Mouse (Mus musculus) spleen, adult 2 months (tissue): Measurements from ENCODE around the gene Ift43.

ENCODE experiments used
- CTCF ChIP-seq: fragments of 200-500 bp; IDR thresholded peaks from 2 replicates; pipeline ENCODE4 v1.5.1; 2011; ENCODE audit warnings: mild to moderate bottlenecking, inconsistent platforms; ENCODE audit not compliant: insufficient read depth, insufficient read length, insufficient replicate concordance; ENCODE audit errors: extremely low read depth
- POLR2A ChIP-seq: fragments of 200-500 bp; IDR thresholded peaks from 2 replicates; pipeline ENCODE4 v1.6.1; 2011; ENCODE audit warnings: low read depth, low read length, inconsistent platforms

DNA sequence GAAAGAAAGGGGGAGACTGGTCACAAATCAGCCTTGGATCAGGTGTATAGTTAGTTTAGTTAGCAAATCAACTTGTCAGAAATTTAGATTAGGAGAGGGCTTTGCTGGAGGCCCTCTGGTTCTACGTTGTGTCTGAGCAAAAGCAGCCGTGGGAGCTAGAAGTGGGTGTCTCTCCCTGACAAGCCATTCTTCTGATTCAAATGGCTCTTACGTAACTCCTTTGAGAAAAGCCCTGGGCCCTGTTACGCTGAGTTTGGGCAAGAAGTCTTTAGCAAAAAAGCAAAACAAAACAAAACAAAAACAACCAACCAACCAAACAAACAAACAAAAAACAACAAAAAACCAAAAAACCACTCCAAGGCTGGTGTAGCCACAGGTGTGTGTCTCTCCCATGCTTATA, 8.4 kb downstream of the Ift43 start:
- no peak for TF ChIP-seq CTCF
- TF ChIP-seq POLR2A, result no peak
